Mouse (Mus musculus) cerebellum, adult 2 months (tissue): ENCODE measurements at regions not wholly inside any gene's neighbourhood (a gene's known extent, or its start where the extent isn't known, plus 50 kb on each side); places are given as distances from the start of the nearest gene placed in this dataset.

Source experiments
- DNase-seq, 2 experiments: peaks; one replicate each; pipeline ENCODE4 v3.0.0; 2021
- H3K27ac ChIP-seq: fragments of 200-500 bp; 2 replicates; pipeline ENCODE4 v1.5.1; 2012; ENCODE audit warnings: low read length, control low read depth, inconsistent platforms; ENCODE audit not compliant: insufficient read depth
- H3K27me3 ChIP-seq: fragments of 200-500 bp; 2 replicates; pipeline ENCODE4 v1.6.1; 2012; ENCODE audit warnings: inconsistent platforms, mild to moderate bottlenecking, low read length, moderate library complexity; ENCODE audit not compliant: control insufficient read depth, insufficient read depth
- H3K4me1 ChIP-seq: fragments of 200-500 bp; 2 replicates; pipeline ENCODE4 v1.6.1; 2011; ENCODE audit warnings: low read length; ENCODE audit not compliant: control insufficient read depth, insufficient read depth
- H3K4me3 ChIP-seq: fragments of 200-500 bp; replicated peaks from 2 replicates; pipeline ENCODE3; 2011; ENCODE audit warnings: mild to moderate bottlenecking, low read depth, low read length, control low read depth; ENCODE audit not compliant: insufficient read depth
- CTCF ChIP-seq: fragments of 200-500 bp; IDR thresholded peaks from 2 replicates; pipeline ENCODE4 v1.5.1; 2011; ENCODE audit warnings: low read depth, mild to moderate bottlenecking, control low read depth, low read length, moderate library complexity, borderline replicate concordance; ENCODE audit not compliant: insufficient read depth
- POLR2A ChIP-seq: fragments of 200-500 bp; IDR thresholded peaks from 2 replicates; pipeline ENCODE4 v1.6.1; 2011; ENCODE audit warnings: low read length, control low read depth, borderline replicate concordance; ENCODE audit not compliant: insufficient read depth
- WGBS: fragments of 180-500 bp; shearing (Covaris S2); methylation state at CpG from one replicate; pipeline ENCODE4 v1.1.7; 2018; 5-methylcytosine and 5-hydroxymethylcytosine counted together

GRCm38 (mm10) chr4:71539200-71539599 is 218.6 kb downstream of the Gm11232 start:
- Histone ChIP-seq H3K27me3 (no peaks in the 10 kb centered on the region), H3K27ac (no peak overlapping the region), H3K4me3 (no peak overlapping the region), H3K4me1 (no peaks in the 10 kb centered on the region)
- TF ChIP-seq POLR2A = no peak
- TF ChIP-seq CTCF = no peak
- DNase-seq = no peak

- H3K4me3 ChIP-seq = no peak overlapping the region
- H3K27ac ChIP-seq = no peak overlapping the region
- H3K4me1 ChIP-seq = no peaks in the 10 kb centered on the region
- no peak for DNase-seq
- TF ChIP-seq CTCF (no peak), POLR2A (no peak)
- WGBS = 83% methylated on average over 2 of the region's 2 CpGs
- no peaks in the 10 kb centered on the region for H3K27me3 ChIP-seq
Measured at GRCm38 (mm10) chr4:71537971-71538370, 219.8 kb downstream of the Gm11232 start.

- TF ChIP-seq CTCF = no peak
- TF ChIP-seq POLR2A = no peak
- H3K4me1 ChIP-seq = no peaks in the 10 kb centered on the region
- H3K4me3 ChIP-seq = no peak overlapping the region
- no peak for DNase-seq
- H3K27me3 ChIP-seq = no peaks in the 10 kb centered on the region
- H3K27ac ChIP-seq = no peak overlapping the region
- 48% methylated on average over 4 of the region's 4 CpGs for WGBS
Measured at GRCm38 (mm10) chr4:71524255-71524970, 233.4 kb downstream of the Gm11232 start.

- Histone ChIP-seq H3K27me3 (no peaks in the 10 kb centered on the region), H3K4me1 (no peaks in the 10 kb centered on the region), H3K4me3 (no peak overlapping the region), H3K27ac (no peak overlapping the region)
- TF ChIP-seq POLR2A = no peak
- no peak for TF ChIP-seq CTCF
- DNase-seq = no peak
Measured at GRCm38 (mm10) chr4:71520751-71521150, 237.0 kb downstream of the Gm11232 start.

- TF ChIP-seq POLR2A = no peak
- no peak for TF ChIP-seq CTCF
- H3K27ac ChIP-seq = no peak overlapping the region
- 44% methylated on average over 2 of the region's 2 CpGs for WGBS
- H3K4me1 ChIP-seq = no peaks in the 10 kb centered on the region
- no peaks in the 10 kb centered on the region for H3K27me3 ChIP-seq
- DNase-seq = no peak
- H3K4me3 ChIP-seq = no peak overlapping the region
Measured at GRCm38 (mm10) chr4:71517921-71518404, 239.8 kb downstream of the Gm11232 start.

- H3K27ac ChIP-seq = no peak overlapping the region
Measured at GRCm38 (mm10) chr4:71506911-71507310, 250.9 kb downstream of the Gm11232 start.

GRCm38 (mm10) chr4:71489788-71490187 is 268.0 kb downstream of the Gm11232 start:
- Histone ChIP-seq H3K4me1 (no peaks in the 10 kb centered on the region), H3K4me3 (no peak overlapping the region), H3K27ac (no peak overlapping the region), H3K27me3 (no peaks in the 10 kb centered on the region)
- DNase-seq = no peak
- TF ChIP-seq CTCF (no peak), POLR2A (no peak)
- 96% methylated on average over 2 of the region's 2 CpGs for WGBS

More at GRCm38 (mm10) chr4:71506911-71507310, 250.9 kb downstream of the Gm11232 start:
- TF ChIP-seq POLR2A (no peak), CTCF (no peak)
- Histone ChIP-seq H3K27me3 (no peaks in the 10 kb centered on the region), H3K4me1 (no peaks in the 10 kb centered on the region), H3K4me3 (no peak overlapping the region)
- no peak for DNase-seq

- 7% methylated on average over 2 of the region's 2 CpGs for WGBS
- no peak overlapping the region for H3K4me3 ChIP-seq
- TF ChIP-seq POLR2A (no peak), CTCF (no peak)
- H3K27ac ChIP-seq = no peak overlapping the region
- peak in 1 of 2 experiments; percentile 7 for DNase-seq
- H3K27me3 ChIP-seq = no peaks in the 10 kb centered on the region
- H3K4me1 ChIP-seq = no peaks in the 10 kb centered on the region
Measured at GRCm38 (mm10) chr4:71488663-71489161, 269.1 kb downstream of the Gm11232 start.
